Mouse (Mus musculus) cerebellum, adult 18-20 months (tissue): ENCODE measurements around the gene Slc8b1.

ENCODE experiments used
- DNase-seq, 2 experiments: peaks; one replicate each; pipeline ENCODE4 v3.0.0; 2021

Gene Slc8b1

GRCm38 (mm10) chr5:120510982-120511642 is at the start of gene Slc8b1:
Slc8b1 (plus strand) TSS chr5:120511168.
- peak; percentile 94 to 95 for DNase-seq

DNA sequence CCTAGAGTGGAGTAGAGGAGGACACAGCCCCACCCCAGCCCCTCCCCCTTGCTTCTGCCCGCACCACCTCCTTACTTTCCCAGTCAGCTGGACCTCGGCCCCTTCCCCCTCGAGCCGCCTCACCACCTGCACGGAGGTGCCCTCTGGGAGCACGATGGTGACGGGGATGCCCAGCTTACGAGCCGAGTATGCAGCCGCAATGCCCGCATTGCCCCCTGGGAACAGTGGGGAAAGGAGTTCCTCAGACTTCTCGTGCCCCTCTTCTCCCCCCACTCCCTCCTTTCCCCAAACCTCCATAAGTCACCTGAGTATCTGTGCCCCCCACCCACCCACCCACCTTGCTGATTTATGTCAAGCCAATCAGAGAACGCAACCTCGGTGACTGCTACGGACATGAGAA is 49.1 kb upstream of the Slc8b1 start:
- no peak for DNase-seq

DNA sequence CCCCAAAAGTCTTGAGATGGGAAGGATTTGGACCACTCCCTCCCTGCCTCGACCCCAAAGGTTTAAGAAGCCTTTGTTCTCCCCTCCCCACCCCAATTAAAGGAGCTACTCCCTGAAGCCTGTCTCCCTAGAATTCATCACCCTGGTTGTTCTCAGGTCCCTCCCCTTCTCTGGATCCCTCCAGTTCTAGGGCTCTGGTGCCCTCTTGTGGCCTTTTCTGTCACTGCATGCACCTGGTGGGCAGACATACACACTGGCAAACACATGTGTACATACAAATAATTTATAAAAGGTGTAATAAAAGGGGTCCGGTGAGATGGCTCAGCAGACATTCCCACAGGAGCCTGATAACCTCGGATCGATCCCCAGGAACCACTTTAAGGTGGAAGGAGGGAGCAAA is 46.6 kb upstream of the Slc8b1 start:
- no peak for DNase-seq

DNA sequence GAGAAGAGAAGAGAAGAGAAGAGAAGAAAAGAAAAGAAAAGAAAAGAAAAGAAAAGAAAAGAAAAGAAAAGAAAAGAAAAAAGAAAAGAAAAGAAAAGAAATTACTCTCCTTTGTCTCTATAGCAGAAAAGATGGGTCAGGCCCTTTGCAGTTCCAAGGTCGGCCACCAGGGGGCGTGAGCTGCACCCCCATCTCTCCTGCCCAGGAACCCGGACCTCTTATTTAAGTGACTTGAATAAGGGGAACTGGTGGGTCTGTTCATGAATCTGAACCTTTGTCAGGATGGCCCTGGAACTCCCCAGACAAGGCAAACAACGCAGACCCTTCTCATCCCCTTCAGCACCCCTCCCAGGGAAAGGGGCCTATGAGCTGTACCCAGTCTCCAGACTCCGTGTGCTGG is 45.9 kb upstream of the Slc8b1 start:
- peak; percentile 28 to 46 for DNase-seq

DNA sequence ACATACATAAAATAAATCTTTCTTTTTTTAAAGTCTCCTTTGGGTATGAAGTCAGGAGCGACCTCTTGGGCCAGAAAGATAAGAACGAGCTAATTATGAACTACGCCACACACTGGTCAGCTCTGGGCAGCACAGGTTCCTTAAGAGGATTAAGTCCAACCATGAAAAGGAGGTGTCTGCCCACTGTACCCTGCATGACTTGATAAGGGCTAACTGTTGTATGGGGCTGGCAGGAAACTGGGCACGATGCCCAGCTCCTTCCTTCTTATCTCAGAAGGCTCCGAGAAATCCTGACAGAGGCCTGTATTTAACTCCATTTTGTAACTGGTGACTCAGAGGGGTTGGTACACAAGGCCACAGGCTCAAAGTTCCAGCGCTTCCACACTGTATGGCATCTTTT is 45.1 kb upstream of the Slc8b1 start:
- no peak for DNase-seq

GRCm38 (mm10) chr5:120467026-120467425 is 43.9 kb upstream of the Slc8b1 start:
- no peak for DNase-seq

- no peak for DNase-seq
Measured at GRCm38 (mm10) chr5:120468336-120468735, 42.6 kb upstream of the Slc8b1 start.

GRCm38 (mm10) chr5:120468830-120469229 is 42.1 kb upstream of the Slc8b1 start:
- no peak for DNase-seq

GRCm38 (mm10) chr5:120471538-120471937 is 39.4 kb upstream of the Slc8b1 start:
- no peak for DNase-seq

DNA sequence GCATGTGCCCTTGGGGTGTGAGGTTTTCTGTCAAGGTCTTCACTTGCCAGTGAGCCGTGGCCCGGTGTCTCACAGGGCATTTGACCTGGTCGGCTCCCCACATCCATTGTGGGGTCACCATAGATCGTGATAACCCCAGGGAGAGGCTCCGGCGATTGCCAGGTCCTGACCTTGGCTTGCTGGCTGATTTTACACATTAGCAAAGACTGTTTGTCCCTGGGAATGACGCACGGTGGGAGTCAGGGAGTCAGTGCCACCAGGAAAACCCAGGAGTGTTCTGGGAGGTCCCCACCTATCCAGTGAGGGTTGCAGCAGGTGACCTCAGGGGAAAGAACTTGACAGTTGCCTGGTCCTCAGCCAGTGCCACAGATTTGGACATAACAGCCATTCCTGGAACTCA is 38.2 kb upstream of the Slc8b1 start, which contains the start of gene Sdsl:
TSS of gene Sdsl (minus strand) at position 41 of the 400 bp plus-strand sequence.
- no peak for DNase-seq

DNA sequence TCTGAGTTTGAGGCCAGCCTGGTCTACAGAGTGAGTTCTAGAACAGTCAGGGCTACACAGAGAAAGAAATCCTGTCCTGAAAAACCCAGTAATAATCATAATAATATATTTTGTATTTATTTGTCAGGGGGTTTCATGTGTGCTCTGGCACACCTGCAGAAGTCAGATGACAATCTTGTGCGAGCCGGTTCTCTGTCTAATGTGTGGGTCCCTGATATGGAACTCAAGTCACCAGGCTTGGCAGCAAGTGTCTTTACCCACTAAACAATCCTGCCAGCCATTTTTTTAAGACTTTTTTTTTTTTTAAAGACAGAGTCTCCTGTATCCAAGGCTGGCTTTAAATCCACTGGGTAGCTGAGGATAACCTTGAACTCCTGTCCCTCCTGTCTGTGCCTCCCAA is 37.6 kb upstream of the Slc8b1 start:
- DNase-seq: no peak

DNA sequence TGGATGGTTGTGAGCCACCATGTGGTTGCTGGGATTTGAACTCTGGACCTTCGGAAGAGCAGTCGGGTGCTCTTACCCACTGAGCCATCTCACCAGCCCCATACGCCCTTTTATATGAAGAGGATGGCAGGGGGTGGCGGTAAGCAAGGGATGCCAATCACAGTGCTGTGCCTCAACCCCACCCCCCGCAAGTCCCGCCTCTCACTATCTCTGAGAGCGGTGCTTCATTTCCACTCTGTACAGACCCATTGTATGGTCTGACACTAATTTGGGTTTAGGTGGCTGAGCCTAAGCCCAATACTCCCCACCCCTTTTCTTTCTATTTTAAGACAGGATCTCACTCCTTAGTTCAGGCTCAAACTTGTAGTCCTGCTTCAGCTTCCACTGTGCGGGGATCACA is 35.1 kb upstream of the Slc8b1 start:
- no peak for DNase-seq

DNA sequence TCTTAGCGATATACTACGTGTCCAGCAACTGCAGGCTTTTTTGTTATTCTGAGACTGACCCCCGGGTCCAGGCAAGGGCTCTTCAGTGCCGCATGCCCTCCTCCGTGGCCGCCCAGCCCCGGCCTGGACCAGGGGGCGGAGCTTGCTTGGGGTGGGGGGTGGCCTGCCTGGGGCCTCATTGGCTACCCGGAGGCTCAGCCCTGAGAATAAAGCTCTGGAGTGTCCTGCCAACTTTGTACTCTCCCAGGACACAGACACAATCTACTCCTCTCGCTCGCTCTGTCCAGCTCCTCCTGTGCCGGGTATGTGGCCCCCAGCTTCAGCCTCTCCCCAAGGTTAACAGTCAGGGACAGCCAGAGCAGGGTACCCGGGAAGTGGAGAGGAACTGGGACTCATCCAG is 34.7 kb upstream of the Slc8b1 start, which contains the start of gene Sds:
TSS of gene Sds (plus strand) at position 231 of the 400 bp plus-strand sequence.
- DNase-seq: no peak

DNA sequence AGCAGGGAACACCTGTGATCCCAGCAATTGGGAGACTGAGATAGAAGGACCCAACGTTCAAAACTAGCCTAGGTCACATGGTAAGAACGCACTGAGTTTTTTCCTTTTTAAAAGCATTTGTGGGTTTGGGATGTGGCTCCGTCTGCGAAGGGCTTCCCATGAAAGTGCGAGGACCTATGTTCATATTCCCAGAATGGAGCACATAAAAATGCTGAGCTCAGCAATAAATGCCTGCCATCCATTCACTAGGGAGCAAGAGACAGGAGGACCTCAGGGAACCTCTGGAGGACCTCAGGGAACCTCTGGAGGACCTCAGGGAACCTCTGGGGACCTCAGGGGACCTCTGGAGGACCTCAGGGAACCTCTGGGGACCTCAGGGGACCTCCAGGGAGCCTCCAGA is 33.0 kb upstream of the Slc8b1 start:
- no peak for DNase-seq

GRCm38 (mm10) chr5:120479538-120479937 is 31.4 kb upstream of the Slc8b1 start:
- DNase-seq: no peak

DNA sequence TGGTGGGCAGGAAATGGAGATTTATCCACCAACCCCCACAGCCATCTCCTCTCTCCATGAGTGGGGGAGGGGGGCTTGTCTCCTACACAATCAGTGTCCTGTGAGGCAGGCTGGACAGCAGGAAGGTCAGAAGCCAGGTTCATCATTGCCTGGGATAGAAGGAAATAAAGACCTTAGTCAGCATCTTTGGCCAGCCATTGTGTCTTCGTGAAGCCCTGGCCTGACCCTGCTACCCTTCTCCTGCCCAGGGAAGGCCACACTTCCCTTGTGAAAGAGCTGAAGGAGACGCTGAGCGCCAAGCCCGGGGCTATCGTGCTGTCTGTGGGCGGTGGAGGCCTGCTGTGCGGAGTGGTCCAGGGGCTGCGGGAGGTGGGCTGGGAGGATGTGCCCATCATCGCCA is 29.8 kb upstream of the Slc8b1 start:
- no peak for DNase-seq

DNA sequence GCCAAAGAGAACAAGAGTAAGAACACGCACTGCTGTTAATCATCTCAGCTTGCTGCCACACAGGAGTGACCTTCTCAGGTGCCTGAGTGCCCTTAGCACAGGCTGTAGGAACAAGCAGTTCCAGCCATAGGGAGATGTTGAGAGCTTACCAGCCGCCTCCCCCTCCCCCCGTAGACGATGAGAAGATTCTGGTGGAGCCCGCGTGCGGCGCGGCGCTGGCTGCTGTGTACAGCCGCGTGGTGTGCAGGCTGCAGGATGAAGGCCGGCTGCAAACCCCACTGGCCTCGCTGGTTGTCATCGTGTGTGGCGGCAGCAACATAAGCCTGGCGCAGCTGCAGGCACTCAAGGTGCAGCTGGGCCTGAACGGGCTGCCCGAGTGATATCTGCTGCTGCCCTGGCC is 27.6 kb upstream of the Slc8b1 start:
- DNase-seq: no peak

DNA sequence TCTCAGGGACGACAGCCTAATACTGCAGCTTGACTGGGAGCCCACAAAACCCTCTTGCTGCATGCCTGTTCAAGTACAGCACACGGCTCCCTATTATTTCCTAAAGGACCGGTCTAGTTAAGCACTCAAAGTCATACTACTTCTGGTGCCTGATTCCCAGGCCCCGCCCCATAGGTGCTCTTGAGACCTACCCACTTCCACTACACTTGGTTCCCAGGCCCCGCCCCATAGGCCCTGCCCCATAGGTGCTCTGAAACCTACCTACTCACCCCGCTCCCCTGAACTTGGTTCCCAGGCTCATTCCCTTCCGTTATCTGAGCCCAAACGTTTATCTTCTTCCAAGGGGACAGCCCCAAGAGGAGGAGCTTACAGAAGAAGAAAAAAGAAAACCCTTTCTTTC is 23.1 kb upstream of the Slc8b1 start:
- DNase-seq: no peak

GRCm38 (mm10) chr5:120490679-120491192 is 20.2 kb upstream of the Slc8b1 start:
- DNase-seq: peak; percentile 67 to 68

DNA sequence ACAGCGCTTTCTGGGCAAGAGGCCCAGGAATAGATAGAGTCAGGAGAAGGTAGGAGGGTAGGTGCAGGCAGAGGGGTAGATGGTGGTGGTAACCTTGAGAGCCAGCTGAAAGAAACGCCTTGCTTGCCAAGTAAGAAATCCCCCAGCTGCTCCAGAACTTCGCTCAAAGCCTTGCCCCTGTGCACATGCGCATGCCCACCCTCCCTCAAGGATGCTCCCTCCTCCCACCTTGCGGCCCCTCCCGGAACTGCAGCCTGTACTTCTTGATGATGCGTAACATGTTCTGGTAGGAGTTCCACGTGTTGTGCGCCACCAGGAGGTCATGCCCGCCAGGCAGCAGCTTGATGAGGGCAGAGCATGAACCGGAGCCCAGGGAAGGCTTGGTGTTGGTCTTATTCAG is 18.5 kb upstream of the Slc8b1 start:
- DNase-seq: peak in 1 of 2 experiments; percentile 30

DNA sequence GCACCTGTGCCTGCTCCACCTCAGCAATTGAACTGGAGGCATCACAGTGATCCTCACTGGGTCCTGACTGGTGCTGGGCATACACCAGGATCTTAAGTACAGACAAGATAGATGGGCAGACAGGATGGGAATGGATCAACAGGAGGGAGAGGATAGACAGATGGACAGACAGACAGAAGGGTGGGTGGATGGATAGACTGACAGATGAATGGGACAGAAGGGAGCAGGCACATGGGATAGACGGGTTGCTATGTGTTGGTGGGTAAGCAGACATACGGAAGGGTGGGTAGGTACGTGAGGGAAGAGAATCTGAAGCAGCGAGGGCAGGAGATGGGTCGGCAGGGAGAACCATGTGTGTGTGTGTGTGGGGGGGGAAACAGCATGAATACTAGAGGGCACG is 17.5 kb upstream of the Slc8b1 start:
- no peak for DNase-seq

GRCm38 (mm10) chr5:120493873-120494395 is 17.0 kb upstream of the Slc8b1 start:
- no peak for DNase-seq

DNA sequence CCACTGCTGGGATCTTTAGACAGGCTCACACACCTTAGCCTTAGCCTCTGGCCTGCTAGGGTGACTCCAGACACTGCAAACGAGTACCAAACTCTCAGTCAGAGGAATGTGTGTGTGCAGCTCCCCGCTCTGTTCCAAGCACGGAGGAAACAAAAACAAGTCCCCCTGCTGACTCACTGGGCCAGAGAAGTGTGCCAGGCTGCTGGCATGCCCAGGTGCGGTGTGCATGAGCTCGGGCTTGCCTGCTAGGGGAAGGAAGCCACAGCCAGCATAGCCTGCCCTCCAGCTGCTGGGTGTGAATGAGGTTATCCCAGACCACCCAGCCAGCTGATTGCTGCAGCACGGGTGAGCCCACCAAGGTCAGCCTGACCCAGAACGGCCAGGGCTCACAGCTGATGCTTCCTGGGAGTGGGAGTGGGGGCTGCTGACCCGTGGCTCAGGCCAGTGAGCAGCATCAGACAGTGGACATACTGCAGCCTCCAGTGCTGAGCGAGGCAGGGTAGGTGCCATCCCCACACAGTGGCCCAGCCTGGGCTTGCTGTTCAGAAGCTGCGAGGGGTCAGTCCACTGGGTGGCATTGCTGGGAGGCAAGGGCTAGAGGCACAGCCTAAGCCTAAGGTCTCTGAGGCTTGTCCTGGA is 15.8 kb upstream of the Slc8b1 start:
- DNase-seq: no peak

DNA sequence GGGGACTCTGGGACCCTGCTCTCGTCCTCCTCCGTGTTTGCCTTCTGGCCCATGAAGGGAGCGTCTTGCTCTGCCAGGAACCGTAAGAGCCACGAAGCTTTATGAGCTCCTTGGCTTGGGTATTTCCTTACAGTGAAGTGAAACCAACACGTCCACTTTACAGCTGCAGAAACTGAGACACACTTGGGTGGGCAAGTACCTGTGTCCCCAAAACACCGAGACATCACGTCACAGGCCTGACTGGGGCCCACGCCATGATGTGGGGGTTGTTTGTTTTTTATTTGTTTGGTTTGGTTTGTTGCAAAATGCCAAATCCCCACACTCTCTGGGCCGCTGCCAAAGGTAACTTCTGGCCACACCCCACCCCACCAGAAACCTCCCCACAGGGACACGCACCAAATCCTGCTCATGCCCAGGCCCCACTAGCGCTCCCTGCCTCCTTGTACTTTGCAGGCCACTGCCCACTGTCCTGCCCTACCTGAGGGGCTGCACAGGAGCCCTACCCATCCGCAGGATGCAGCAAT is 15.2 kb upstream of the Slc8b1 start:
- DNase-seq: no peak
